Mouse (Mus musculus) bone marrow macrophage, adult 2 months (primary cell): Measurements from ENCODE around the gene Zfp607a.

ENCODE experiments used
- CTCF ChIP-seq: IDR thresholded peaks from 2 replicates; pipeline ENCODE4 v1.5.1; 2012; ENCODE audit warnings: low read depth, mild to moderate bottlenecking, low read length, moderate library complexity
- POLR2A ChIP-seq: IDR thresholded peaks from 2 replicates; pipeline ENCODE4 v1.6.1; 2012; ENCODE audit warnings: mild to moderate bottlenecking, low read depth, low read length, borderline replicate concordance

DNA sequence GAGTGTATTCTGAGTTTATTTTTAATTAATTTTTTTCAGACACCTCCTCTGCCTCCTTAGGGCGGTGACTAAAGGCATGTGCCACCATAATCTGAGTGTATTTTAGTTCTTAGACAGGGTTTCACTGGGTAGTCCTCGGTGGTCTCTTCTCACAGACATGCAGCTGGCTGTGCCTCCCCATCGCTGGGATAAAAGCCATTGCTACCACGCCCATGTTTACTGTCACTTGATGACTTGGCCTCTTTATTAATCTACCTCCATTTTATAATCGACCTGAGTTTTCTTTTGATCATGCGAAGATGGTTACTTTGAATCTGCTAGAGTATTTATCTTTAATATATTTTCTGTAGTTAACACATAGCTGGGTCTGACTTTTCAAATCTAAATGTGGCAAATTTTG, 19.4 kb upstream of the Zfp607a start:
- TF ChIP-seq CTCF, result no peak
- TF ChIP-seq POLR2A, result no peak
